Mouse (Mus musculus) hindbrain, embryonic 16.5 days (tissue): ENCODE data around the gene Slamf8. TPM values are rescaled to one million over a fixed set of nuclear protein-coding genes. Genes with fewer than 3 reads are reported as not detected.

Experiments used
- ATAC-seq: fragments of 200-750 bp; cut with Nextera tagmentation; 2 replicates; pipeline ENCODE4 v1.8.0; 2017; ENCODE audit warnings: moderate TSS enrichment, moderate library complexity
- H3K27ac ChIP-seq: fragments of 300-500 bp; sonication (generic); 2 replicates; pipeline ENCODE4 v1.5.1; 2014; ENCODE audit warnings: low read depth, mild to moderate bottlenecking, control low read depth, low read length, moderate library complexity
- H3K27me3 ChIP-seq: fragments of 300-500 bp; sonication (generic); replicated peaks from 2 replicates; pipeline ENCODE4 v1.6.1; 2014; ENCODE audit warnings: low read length; ENCODE audit not compliant: control insufficient read depth, insufficient read depth
- H3K36me3 ChIP-seq: fragments of 300-500 bp; sonication (generic); 2 replicates; pipeline ENCODE4 v1.6.1; 2014; ENCODE audit warnings: mild to moderate bottlenecking, low read length, moderate library complexity, mixed read lengths; ENCODE audit not compliant: control insufficient read depth, insufficient read depth
- H3K4me1 ChIP-seq: fragments of 300-500 bp; sonication (generic); 2 replicates; pipeline ENCODE4 v1.6.1; 2014; ENCODE audit warnings: low read depth, low read length; ENCODE audit not compliant: control insufficient read depth, insufficient read depth
- H3K4me2 ChIP-seq: fragments of 300-500 bp; sonication (generic); 2 replicates; pipeline ENCODE4 v1.6.1; 2014; ENCODE audit warnings: mild to moderate bottlenecking, low read length, control low read depth, moderate library complexity
- H3K4me3 ChIP-seq: fragments of 300-500 bp; sonication (generic); 2 replicates; pipeline ENCODE4 v1.5.1; 2014; ENCODE audit warnings: mild to moderate bottlenecking, low read length, control low read depth, moderate library complexity
- H3K9ac ChIP-seq: fragments of 300-500 bp; sonication (generic); 2 replicates; pipeline ENCODE4 v1.6.1; 2014; ENCODE audit warnings: low read depth, mild to moderate bottlenecking, control low read depth, low read length, moderate library complexity
- H3K9me3 ChIP-seq: fragments of 300-500 bp; sonication (generic); 2 replicates; pipeline ENCODE4 v1.6.1; 2014; ENCODE audit warnings: mild to moderate bottlenecking, low read length, moderate library complexity; ENCODE audit not compliant: control insufficient read depth
- WGBS: fragments of 180-500 bp; shearing (Covaris S2); extraction: QIAGEN DNeasy Blood & Tissue Kit; methylation state at CpG from one replicate; pipeline ENCODE4 v1.1.7; 2014; 5-methylcytosine and 5-hydroxymethylcytosine counted together
- polyA plus RNA-seq: library from polyadenylated mRNA; unstranded; fragments of >200 nt; fragmentation: Nextera tagmentation; extraction: Ambion mirVana; gene quantifications from 2 replicates; pipeline ENCODE4 v1.2.1, GENCODE M21; 2015

Slamf8 gene
- polyA plus RNA-seq, 1 experiment from 2014 or later = not detected

GRCm38 (mm10) chr1:172582436-172582835 is 7.9 kb downstream of the Slamf8 start:
- Histone ChIP-seq H3K36me3 (no peaks in the 10 kb centered on the region), H3K9ac (no peak overlapping the region), H3K4me2 (no peak overlapping the region), H3K27ac (no peak overlapping the region), H3K4me3 (no peak overlapping the region), H3K9me3 (no peaks in the 10 kb centered on the region), H3K27me3 (no peaks in the 10 kb centered on the region), H3K4me1 (peaks cover 15% of the 10 kb centered on the region)
- no peak for ATAC-seq
- 86% methylated on average over 8 of the region's 8 CpGs for WGBS

DNA sequence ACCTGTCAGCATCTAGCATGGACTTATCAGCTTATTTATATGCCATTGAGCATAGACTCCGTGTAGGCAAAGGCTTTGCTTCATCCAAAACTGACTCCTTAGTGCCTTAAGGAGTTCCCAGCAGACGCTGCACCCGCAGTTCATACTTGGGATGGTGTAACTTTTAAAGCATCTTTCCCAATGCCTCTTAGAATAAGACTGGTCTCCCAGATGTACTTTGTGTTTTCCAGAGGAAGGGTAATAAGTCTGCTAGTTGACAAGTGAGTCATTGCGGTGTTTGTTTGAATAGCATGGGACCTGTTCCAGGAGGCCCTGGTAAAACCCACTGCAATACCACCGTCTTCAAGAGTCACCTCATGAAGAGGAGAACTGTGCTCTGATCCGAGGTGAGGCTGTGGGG is 10.3 kb downstream of the Slamf8 start:
- Histone ChIP-seq H3K36me3 (no peaks in the 10 kb centered on the region), H3K9ac (no peak overlapping the region), H3K27ac (no peak overlapping the region), H3K4me1 (peaks cover 2% of the 10 kb centered on the region), H3K27me3 (no peaks in the 10 kb centered on the region), H3K4me2 (no peak overlapping the region), H3K4me3 (no peak overlapping the region), H3K9me3 (no peaks in the 10 kb centered on the region)
- ATAC-seq = no peak
- 81% methylated on average over 6 of the region's 6 CpGs for WGBS

GRCm38 (mm10) chr1:172567758-172568157 is 22.6 kb downstream of the Slamf8 start:
- no peak overlapping the region for H3K9ac ChIP-seq
- H3K27me3 ChIP-seq = no peaks in the 10 kb centered on the region
- H3K9me3 ChIP-seq = no peaks in the 10 kb centered on the region
- ATAC-seq = no peak
- H3K36me3 ChIP-seq = no peaks in the 10 kb centered on the region
- no peak overlapping the region for H3K27ac ChIP-seq
- 67% methylated on average over 4 of the region's 4 CpGs for WGBS
- peaks cover 5% of the 10 kb centered on the region; the same call in 1 of the 2 replicates for H3K4me1 ChIP-seq
- H3K4me2 ChIP-seq = no peak overlapping the region
- no peak overlapping the region for H3K4me3 ChIP-seq

DNA sequence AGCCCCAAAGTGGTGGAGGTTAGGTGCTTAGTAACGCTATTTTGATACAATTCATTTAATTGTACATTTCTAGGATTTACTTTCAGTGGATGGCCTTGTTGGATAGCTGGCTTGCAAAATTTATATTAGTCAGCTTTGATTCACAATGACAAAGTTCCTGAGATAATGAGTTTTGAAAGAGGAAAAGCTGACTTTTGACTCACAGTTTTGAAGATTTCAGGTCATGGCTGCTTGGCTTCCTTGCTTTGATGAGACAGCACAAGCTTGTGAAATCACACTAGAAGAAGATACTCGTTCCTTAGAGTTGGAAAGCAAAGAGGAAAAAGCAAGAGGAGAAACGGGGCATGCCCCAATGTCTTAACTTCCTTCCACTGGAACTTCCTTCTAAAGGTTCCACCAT is 24.2 kb downstream of the Slamf8 start:
- no peaks in the 10 kb centered on the region for H3K36me3 ChIP-seq
- H3K9ac ChIP-seq = no peak overlapping the region
- H3K9me3 ChIP-seq = no peaks in the 10 kb centered on the region
- no peak overlapping the region for H3K4me2 ChIP-seq
- no peak overlapping the region for H3K4me3 ChIP-seq
- H3K27ac ChIP-seq = no peak overlapping the region
- WGBS = 75% methylated on average over 3 of the region's 3 CpGs
- peaks cover 2% of the 10 kb centered on the region for H3K27me3 ChIP-seq
- no peak for ATAC-seq
- H3K4me1 ChIP-seq = peaks cover 13% of the 10 kb centered on the region

DNA sequence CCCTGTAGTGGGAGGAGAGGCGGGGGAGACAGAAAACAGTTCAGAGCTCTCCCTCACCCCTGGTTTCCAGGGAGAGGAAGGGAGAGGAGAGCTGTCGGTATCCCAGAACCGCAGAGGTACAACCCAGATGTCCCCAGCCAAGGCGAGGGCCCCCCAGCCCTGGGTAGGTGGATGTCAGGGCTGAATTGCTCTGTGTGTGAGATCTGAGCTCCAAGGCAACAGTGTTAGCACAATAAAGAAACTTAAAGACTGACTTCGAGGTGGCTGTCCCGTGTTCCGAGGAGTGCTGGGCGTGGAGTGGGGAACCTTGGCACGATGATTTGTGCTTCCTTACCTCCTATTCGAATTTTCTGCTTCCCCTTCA is 26.9 kb downstream of the Slamf8 start:
- Histone ChIP-seq H3K4me1 (peaks cover 13% of the 10 kb centered on the region), H3K9me3 (no peaks in the 10 kb centered on the region), H3K27me3 (peaks cover 2% of the 10 kb centered on the region), H3K27ac (no peak overlapping the region; the same call in 1 of the 2 replicates), H3K4me3 (peak overlapping the region; percentile 82), H3K4me2 (peak overlapping the region; percentile 97), H3K9ac (peak overlapping the region; percentile 93), H3K36me3 (no peaks in the 10 kb centered on the region)
- 0% methylated on average over 9 of the region's 10 CpGs for WGBS
- ATAC-seq = peak; percentile 68

- H3K9me3 ChIP-seq = no peaks in the 10 kb centered on the region
- H3K36me3 ChIP-seq = no peaks in the 10 kb centered on the region
- under 1% methylated on average over 50 of the region's 66 CpGs for WGBS
- peaks cover 13% of the 10 kb centered on the region for H3K4me1 ChIP-seq
- H3K27ac ChIP-seq = peak overlapping the region; percentile 63
- H3K4me3 ChIP-seq = peak overlapping the region; percentile 82
- peak overlapping the region; percentile 97 for H3K4me2 ChIP-seq
- H3K9ac ChIP-seq = peak overlapping the region; percentile 93
- peak; percentile 92 for ATAC-seq
- peaks cover 2% of the 10 kb centered on the region for H3K27me3 ChIP-seq
Observed at GRCm38 (mm10) chr1:172562641-172563464, 27.5 kb downstream of the Slamf8 start.

GRCm38 (mm10) chr1:172555638-172556037 is 34.7 kb downstream of the Slamf8 start, which contains the start of gene Vsig8:
Gene Vsig8 (plus strand): TSS chr1:172555938.
- Histone ChIP-seq H3K27ac (no peak within 1 kb of the TSS), H3K36me3 (no peaks in the 10 kb centered on the region), H3K9me3 (no peaks in the 10 kb centered on the region), H3K4me3 (no peak within 1 kb of the TSS), H3K4me2 (no peak within 1 kb of the TSS), H3K9ac (no peak within 1 kb of the TSS), H3K27me3 (no peaks in the 10 kb centered on the region; the same call in 1 of the 2 replicates), H3K4me1 (peaks cover 5% of the 10 kb centered on the region)
- 84% methylated on average over 11 of the region's 11 CpGs for WGBS
- no peak for ATAC-seq

- WGBS = 50% methylated on average over 1 of the region's 1 CpGs
- no peak for ATAC-seq
Observed at GRCm38 (mm10) chr1:172552623-172553022, 37.7 kb downstream of the Slamf8 start.

GRCm38 (mm10) chr1:172551009-172551408 is 39.4 kb downstream of the Slamf8 start:
- H3K4me1 ChIP-seq = peaks cover 17% of the 10 kb centered on the region
- ATAC-seq = no peak
- 43% methylated on average over 7 of the region's 7 CpGs for WGBS
- H3K27ac ChIP-seq = no peak overlapping the region
- H3K36me3 ChIP-seq = no peaks in the 10 kb centered on the region
- peak overlapping the region; percentile 65 for H3K4me2 ChIP-seq
- H3K4me3 ChIP-seq = peak overlapping the region; percentile 48
- H3K27me3 ChIP-seq = no peaks in the 10 kb centered on the region
- H3K9ac ChIP-seq = peak overlapping the region; percentile 56
- H3K9me3 ChIP-seq = no peaks in the 10 kb centered on the region

More at GRCm38 (mm10) chr1:172552623-172553022, 37.7 kb downstream of the Slamf8 start:
- Histone ChIP-seq H3K9ac (no peak overlapping the region), H3K27me3 (no peaks in the 10 kb centered on the region), H3K36me3 (no peaks in the 10 kb centered on the region), H3K4me1 (peaks cover 17% of the 10 kb centered on the region), H3K4me3 (no peak overlapping the region), H3K4me2 (no peak overlapping the region), H3K9me3 (no peaks in the 10 kb centered on the region), H3K27ac (no peak overlapping the region)
